Mouse (Mus musculus): ENCODE measurements at regions not wholly inside any gene's neighbourhood (a gene's known extent, or its start where the extent isn't known, plus 50 kb on each side); places are given as distances from the start of the nearest gene placed in this dataset.

- 52% methylated on average over 10 of the region's 10 CpGs for WGBS
- H3K27ac ChIP-seq (ENCODE audit: insufficient read depth, low read length), result no peak overlapping the region
- DNase-seq, result no peak
- TF ChIP-seq POLR2A (IDR thresholded peaks at IDR 0.05; ENCODE audit: borderline replicate concordance, insufficient read depth, low read length), result no peak
- TF ChIP-seq CTCF (IDR thresholded peaks at IDR 0.05; ENCODE audit: borderline replicate concordance, insufficient read depth, low read depth, low read length), result no peak
- no peaks in the 10 kb centered on the region for H3K4me1 ChIP-seq (ENCODE audit: control insufficient read depth, insufficient read depth, low read length)
- no peaks in the 10 kb centered on the region; the same call in 1 of the 2 replicates for H3K27me3 ChIP-seq (ENCODE audit: control insufficient read depth, insufficient read depth, low read length)
- no peak overlapping the region for H3K4me3 ChIP-seq (replicated peaks; ENCODE audit: insufficient read depth, low read depth, low read length)
Observed at GRCm38 (mm10) chr1:193989956-193990675, 620.0 kb upstream of the Camk1g start.

- WGBS, result 48% methylated on average over 17 of the region's 17 CpGs
- H3K27ac ChIP-seq (ENCODE audit: insufficient read depth, low read length), result no peak overlapping the region
- no peak for DNase-seq
- TF ChIP-seq CTCF (IDR thresholded peaks at IDR 0.05; ENCODE audit: borderline replicate concordance, insufficient read depth, low read depth, low read length) (no peak), POLR2A (IDR thresholded peaks at IDR 0.05; ENCODE audit: borderline replicate concordance, insufficient read depth, low read length) (no peak)
- no peaks in the 10 kb centered on the region for H3K4me1 ChIP-seq (ENCODE audit: control insufficient read depth, insufficient read depth, low read length)
- no peak overlapping the region for H3K4me3 ChIP-seq (replicated peaks; ENCODE audit: insufficient read depth, low read depth, low read length)
- H3K27me3 ChIP-seq (ENCODE audit: control insufficient read depth, insufficient read depth, low read length), result no peaks in the 10 kb centered on the region; the same call in 1 of the 2 replicates
Observed at GRCm38 (mm10) chr1:193988970-193989904, 619.1 kb upstream of the Camk1g start.

GRCm38 (mm10) chr1:193980571-193980970, 610.5 kb upstream of the Camk1g start:
- Histone ChIP-seq H3K4me1 (ENCODE audit: control insufficient read depth, insufficient read depth, low read length) (no peaks in the 10 kb centered on the region), H3K27me3 (ENCODE audit: control insufficient read depth, insufficient read depth, low read length) (no peaks in the 10 kb centered on the region), H3K27ac (ENCODE audit: insufficient read depth, low read length) (no peak overlapping the region), H3K4me3 (replicated peaks; ENCODE audit: insufficient read depth, low read depth, low read length) (no peak overlapping the region)
- no peak for DNase-seq
- WGBS, result 90% methylated on average over 4 of the region's 4 CpGs
- TF ChIP-seq CTCF (IDR thresholded peaks at IDR 0.05; ENCODE audit: borderline replicate concordance, insufficient read depth, low read depth, low read length) (no peak), POLR2A (IDR thresholded peaks at IDR 0.05; ENCODE audit: borderline replicate concordance, insufficient read depth, low read length) (no peak)

DNA sequence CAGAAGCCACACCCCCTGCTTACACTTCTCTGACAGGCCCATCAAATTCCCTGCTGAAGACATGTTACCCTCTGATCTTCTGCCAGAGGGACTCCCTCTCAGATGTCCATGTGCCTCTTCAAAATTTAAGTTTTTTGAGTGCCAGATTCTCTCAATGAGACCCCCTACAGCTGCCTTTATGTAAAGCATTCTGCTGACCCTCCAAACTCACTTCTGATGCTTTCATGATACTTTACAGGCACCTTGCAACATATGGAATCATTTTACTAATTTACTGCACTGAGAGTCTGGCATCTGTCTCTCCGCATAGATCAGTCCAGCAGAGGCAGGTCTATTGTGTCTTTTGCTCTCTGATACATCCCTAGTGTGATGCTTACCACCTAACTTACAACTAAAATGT, 601.4 kb upstream of the Camk1g start:
- Histone ChIP-seq H3K4me1 (ENCODE audit: control insufficient read depth, insufficient read depth, low read length) (no peaks in the 10 kb centered on the region), H3K27me3 (ENCODE audit: control insufficient read depth, insufficient read depth, low read length) (no peaks in the 10 kb centered on the region), H3K4me3 (replicated peaks; ENCODE audit: insufficient read depth, low read depth, low read length) (no peak overlapping the region), H3K27ac (ENCODE audit: insufficient read depth, low read length) (no peak overlapping the region)
- TF ChIP-seq POLR2A (IDR thresholded peaks at IDR 0.05; ENCODE audit: borderline replicate concordance, insufficient read depth, low read length) (no peak), CTCF (IDR thresholded peaks at IDR 0.05; ENCODE audit: borderline replicate concordance, insufficient read depth, low read depth, low read length) (no peak)
- DNase-seq, result no peak
- WGBS, result 98% methylated on average over 1 of the region's 1 CpGs

- WGBS, result 51% methylated on average over 4 of the region's 4 CpGs
- no peak overlapping the region for H3K27ac ChIP-seq (ENCODE audit: insufficient read depth, low read length)
- no peaks in the 10 kb centered on the region for H3K27me3 ChIP-seq (ENCODE audit: control insufficient read depth, insufficient read depth, low read length)
- H3K4me3 ChIP-seq (replicated peaks; ENCODE audit: insufficient read depth, low read depth, low read length), result no peak overlapping the region
- TF ChIP-seq POLR2A (IDR thresholded peaks at IDR 0.05; ENCODE audit: borderline replicate concordance, insufficient read depth, low read length), result no peak
- TF ChIP-seq CTCF (IDR thresholded peaks at IDR 0.05; ENCODE audit: borderline replicate concordance, insufficient read depth, low read depth, low read length), result no peak
- H3K4me1 ChIP-seq (ENCODE audit: control insufficient read depth, insufficient read depth, low read length), result no peaks in the 10 kb centered on the region
- no peak for DNase-seq
Observed at GRCm38 (mm10) chr1:193969264-193969908, 599.3 kb upstream of the Camk1g start.

DNA sequence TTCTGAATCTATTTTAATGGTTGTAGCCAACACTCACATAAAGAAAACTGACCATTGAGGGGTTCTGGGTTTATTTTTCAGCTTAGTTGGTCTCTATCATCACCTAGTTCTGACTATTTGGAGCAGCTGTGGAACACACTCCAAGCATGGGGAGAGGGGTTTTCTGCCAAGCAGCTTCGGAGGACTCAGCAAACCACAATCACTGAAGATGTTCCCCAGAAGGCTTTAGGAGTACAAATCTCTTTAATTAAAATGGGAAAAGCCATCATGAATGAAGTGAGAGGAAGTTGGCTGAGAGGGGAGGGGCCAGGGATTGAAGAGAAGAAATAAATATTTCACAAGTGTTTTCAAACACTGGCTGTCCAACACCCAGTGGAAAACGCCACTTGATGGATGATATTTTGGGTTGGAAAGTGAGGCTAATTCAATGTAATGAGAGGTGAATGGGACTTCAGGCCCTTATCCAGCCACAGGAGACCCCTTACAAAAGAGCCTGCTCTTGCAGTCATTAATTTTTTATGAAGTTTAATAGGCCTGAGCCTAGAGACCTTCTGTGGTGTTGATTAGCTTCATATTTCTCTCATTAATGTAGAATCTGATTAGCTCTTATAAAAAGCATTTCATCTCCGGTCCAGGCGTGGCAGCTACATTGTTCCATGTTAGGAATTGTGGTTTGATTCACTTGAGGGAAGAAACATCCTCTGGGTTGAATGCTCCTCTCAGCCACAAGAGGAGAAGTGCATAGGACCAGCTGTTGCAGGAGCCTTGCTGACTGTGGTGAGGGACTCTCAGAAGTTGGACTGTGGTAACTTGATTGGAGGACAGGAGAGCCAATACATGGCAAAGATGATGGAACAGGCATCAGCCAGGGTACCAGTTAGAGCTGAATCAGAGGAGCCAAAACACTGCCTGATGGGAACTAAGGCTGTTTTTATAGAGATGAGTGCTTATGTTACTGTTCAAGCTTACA, 598.1 kb upstream of the Camk1g start:
- Histone ChIP-seq H3K4me3 (replicated peaks; ENCODE audit: insufficient read depth, low read depth, low read length) (no peak overlapping the region), H3K27me3 (ENCODE audit: control insufficient read depth, insufficient read depth, low read length) (no peaks in the 10 kb centered on the region), H3K4me1 (ENCODE audit: control insufficient read depth, insufficient read depth, low read length) (no peaks in the 10 kb centered on the region), H3K27ac (ENCODE audit: insufficient read depth, low read length) (no peak overlapping the region)
- TF ChIP-seq CTCF (IDR thresholded peaks at IDR 0.05; ENCODE audit: borderline replicate concordance, insufficient read depth, low read depth, low read length), result no peak
- no peak for TF ChIP-seq POLR2A (IDR thresholded peaks at IDR 0.05; ENCODE audit: borderline replicate concordance, insufficient read depth, low read length)
- DNase-seq, result no peak
- WGBS, result 90% methylated on average over 4 of the region's 4 CpGs
